Mouse (Mus musculus) ES-Bruce4 (cell line): ENCODE results near the gene Lingo2.

ENCODE experiments used
- CTCF ChIP-seq: IDR thresholded peaks from one replicate; pipeline ENCODE4 v1.8.1; 2011; ENCODE audit warnings: low read depth, low read length
- EP300 ChIP-seq: IDR thresholded peaks from 2 replicates; pipeline ENCODE4 v1.6.1; 2011; ENCODE audit warnings: low read depth, low read length; ENCODE audit not compliant: insufficient read depth
- POLR2A ChIP-seq: IDR thresholded peaks from one replicate; pipeline ENCODE4 v1.8.1; 2011; ENCODE audit warnings: low read length; ENCODE audit not compliant: insufficient read depth

DNA sequence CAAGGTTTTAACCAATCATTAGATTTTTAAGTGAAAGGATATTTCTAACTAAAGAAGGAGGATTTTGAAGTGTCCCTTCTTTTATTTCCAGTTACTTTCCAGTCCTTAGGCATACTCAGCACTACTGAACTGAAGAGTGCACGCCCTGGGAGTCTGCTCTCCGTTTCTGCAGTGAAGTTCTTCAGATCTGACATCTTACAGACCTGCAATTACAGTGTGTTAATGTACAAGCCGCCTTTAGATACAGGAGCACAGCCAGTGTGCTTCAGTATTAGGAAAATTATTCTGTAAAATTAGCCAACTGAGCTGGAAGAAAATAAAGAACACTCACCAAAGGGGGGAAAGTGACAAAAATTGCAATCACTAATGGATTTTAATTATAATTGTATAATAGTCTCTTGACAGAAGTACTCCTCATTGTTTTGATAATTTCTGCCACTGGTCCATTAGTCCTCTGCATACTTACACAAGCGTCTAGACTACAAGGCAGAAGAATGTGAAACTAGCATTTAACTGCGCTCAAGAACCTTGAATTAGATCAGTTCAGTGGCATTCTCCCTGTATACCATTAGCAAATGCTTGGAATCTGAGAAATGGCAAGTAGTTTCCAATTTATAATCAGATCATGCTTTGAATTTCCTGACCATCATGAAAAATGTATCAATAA is 1167.2 kb downstream of the Lingo2 start:
- TF ChIP-seq CTCF, result no peak
- no peak for TF ChIP-seq POLR2A
- TF ChIP-seq EP300, result no peak
